Mouse (Mus musculus): ENCODE data around the gene Atg101. TPM values are rescaled to one million over a fixed set of nuclear protein-coding genes. Genes with fewer than 3 reads are reported as not detected.

Gene Atg101
- polyA plus RNA-seq (2014; fragmentation: Illumina TruSeq; extraction: RNeasy Lipid Tissue Mini Kit (QIAGEN cat#74804); ENCODE audit: low read depth, low replicate concordance), result not detected

DNA sequence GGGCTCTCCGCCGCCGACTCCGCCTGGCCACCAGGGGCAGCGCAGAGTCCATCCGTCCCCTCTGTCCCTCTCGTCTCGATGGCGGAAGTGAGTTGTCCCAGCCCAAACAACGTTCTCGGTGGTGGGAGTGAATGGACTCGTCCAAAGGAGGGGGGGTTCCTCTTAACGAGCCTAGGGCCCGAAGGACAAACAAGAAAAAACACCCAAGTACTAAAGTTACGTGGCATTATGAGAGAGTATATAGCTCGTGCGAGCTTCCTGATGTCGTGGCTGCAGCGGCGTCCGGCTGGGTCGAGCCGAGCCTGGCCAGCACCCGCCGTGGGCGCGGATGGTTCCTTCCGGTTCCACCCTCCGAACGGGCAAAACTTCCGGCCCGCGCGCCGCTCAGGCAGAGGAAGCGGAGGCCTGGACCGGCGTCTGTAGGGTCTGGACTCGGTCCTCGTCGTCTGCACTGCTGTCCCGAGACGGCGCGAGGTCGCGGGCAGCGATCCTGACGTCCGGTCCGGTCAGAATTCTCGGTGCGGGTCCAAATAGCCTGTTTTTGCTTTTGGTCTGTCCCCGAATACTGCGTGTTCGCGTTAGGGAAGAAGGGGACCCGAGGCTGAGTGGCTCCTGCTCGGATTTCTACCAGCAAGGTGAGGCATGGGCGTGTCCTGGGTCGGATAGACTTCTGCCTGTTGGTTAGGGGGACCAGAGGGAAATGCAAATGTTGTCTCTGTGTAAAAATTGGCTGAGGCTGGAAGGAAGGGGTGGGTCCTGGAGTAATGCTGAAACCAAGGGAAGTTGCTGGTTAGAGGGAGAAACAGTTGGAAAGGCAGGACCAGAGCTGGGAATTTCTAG, at the start of gene Atg101:
Gene Atg101 (plus strand): TSS at position 362 of the 840 bp plus-strand sequence.

DNA sequence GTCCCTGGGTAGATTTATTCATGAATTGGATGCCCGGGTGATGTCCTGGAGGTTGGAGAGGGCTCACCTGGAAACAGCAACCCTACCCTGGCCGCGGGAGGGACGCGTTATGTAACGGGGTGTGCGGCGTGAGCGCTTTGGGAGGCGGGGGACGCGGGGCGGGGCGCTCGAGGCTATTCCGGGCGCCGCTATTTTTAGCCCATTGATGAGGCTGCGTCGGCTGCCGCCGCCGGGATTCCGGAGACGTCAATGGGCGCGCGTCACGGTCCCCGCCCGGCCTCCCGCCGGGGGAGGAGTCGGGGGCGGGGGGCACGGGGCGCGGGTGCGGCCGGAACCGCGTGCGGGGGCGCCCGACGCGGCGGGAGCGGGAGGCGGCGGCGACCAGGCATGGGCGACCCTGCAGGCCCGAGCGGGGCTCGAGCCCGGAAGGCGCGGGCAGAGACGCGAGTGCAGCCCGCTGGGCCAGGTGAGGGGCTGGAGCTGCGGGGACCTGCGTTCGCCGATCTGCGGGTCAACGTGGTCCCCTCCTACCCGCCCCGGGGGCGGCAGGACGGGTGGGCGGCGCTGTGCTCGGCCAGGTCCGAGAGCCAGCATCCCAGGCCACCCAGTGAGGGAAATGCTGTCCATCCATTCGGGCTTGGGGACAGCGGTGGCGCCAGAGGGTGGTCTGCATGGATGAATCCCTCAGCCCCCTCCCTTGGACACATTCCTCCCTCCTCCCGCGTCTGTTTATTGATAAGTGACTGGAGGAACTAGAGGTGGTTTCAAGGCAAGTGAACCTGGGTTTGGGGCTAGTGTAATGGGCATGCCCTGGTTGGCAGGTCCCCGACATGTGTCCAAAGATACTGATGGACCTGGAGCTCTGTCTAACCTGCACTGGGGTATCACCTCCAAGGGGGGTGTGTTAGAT, 29.9 kb upstream of the Atg101 start, which contains the start of gene Nr4a1:
Gene Nr4a1 (plus strand): TSS at position 384 of the 910 bp plus-strand sequence.

DNA sequence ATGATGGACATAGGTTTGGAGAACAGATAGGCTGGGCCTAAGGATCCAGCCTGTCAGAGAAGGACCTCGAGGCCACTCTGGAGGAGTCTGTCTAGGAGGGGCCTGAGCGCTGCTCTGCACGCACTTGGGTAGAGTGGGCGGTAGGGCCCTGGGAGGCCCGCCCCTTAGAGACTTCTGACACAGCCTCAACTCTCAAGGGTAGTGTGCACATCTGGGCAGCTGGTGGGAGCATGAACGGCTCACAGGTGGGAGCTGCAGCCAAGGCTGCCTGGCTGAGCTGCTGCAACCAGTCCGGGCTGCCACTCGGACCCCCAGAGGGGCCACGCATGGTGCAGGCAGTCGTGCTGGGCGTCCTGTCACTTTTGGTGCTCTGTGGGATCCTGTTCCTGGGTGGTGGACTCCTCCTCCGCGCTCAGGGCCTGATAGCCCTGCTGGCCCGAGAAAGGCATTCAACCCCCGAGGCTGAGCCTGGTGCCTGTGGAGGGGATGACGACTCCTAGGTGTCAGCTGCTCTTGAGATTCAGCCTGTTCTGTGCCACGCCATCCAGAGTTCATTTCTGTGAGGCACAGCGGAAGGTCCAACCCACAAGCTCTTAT, 9.1 kb downstream of the Atg101 start, which contains the start of gene 6030408B16Rik:
Gene 6030408B16Rik (plus strand): TSS at position 188 of the 597 bp plus-strand sequence.

Other genes with a start within 250 kb of the Atg101 start
- gene Gm47841, start 236.9 kb upstream of the Atg101 start, polyA plus RNA-seq (2014; fragmentation: Illumina TruSeq; extraction: RNeasy Lipid Tissue Mini Kit (QIAGEN cat#74804); ENCODE audit: low read depth, low replicate concordance), result not detected
- gene Fignl2, start 205.7 kb upstream of the Atg101 start, polyA plus RNA-seq (2014; fragmentation: Illumina TruSeq; extraction: RNeasy Lipid Tissue Mini Kit (QIAGEN cat#74804); ENCODE audit: low read depth, low replicate concordance), result 0.47 TPM
- gene Ankrd33, start 168.5 kb upstream of the Atg101 start, polyA plus RNA-seq (2014; fragmentation: Illumina TruSeq; extraction: RNeasy Lipid Tissue Mini Kit (QIAGEN cat#74804); ENCODE audit: low read depth, low replicate concordance), result not detected
- 1.5 TPM for gene Acvrl1, start 155.8 kb upstream of the Atg101 start, polyA plus RNA-seq (2014; fragmentation: Illumina TruSeq; extraction: RNeasy Lipid Tissue Mini Kit (QIAGEN cat#74804); ENCODE audit: low read depth, low replicate concordance)
- gene Acvr1b, start 110.2 kb upstream of the Atg101 start, polyA plus RNA-seq (2014; fragmentation: Illumina TruSeq; extraction: RNeasy Lipid Tissue Mini Kit (QIAGEN cat#74804); ENCODE audit: low read depth, low replicate concordance), result 38.2 TPM
- not detected for gene Grasp, start 60.1 kb upstream of the Atg101 start, polyA plus RNA-seq (2014; fragmentation: Illumina TruSeq; extraction: RNeasy Lipid Tissue Mini Kit (QIAGEN cat#74804); ENCODE audit: low read depth, low replicate concordance)
- gene Nr4a1, start 30.0 kb upstream of the Atg101 start, polyA plus RNA-seq (2014; fragmentation: Illumina TruSeq; extraction: RNeasy Lipid Tissue Mini Kit (QIAGEN cat#74804); ENCODE audit: low read depth, low replicate concordance), result 5.3 TPM
- gene 6030408B16Rik, start 8.9 kb downstream of the Atg101 start, polyA plus RNA-seq (2014; fragmentation: Illumina TruSeq; extraction: RNeasy Lipid Tissue Mini Kit (QIAGEN cat#74804); ENCODE audit: low read depth, low replicate concordance), result not detected
- gene Krt80, start 85.9 kb downstream of the Atg101 start, polyA plus RNA-seq (2014; fragmentation: Illumina TruSeq; extraction: RNeasy Lipid Tissue Mini Kit (QIAGEN cat#74804); ENCODE audit: low read depth, low replicate concordance), result not detected
- 5.0 TPM for gene Krt7, start 126.8 kb downstream of the Atg101 start, polyA plus RNA-seq (2014; fragmentation: Illumina TruSeq; extraction: RNeasy Lipid Tissue Mini Kit (QIAGEN cat#74804); ENCODE audit: low read depth, low replicate concordance)
- 0.50 TPM for gene Krt87, start 154.5 kb downstream of the Atg101 start, polyA plus RNA-seq (2014; fragmentation: Illumina TruSeq; extraction: RNeasy Lipid Tissue Mini Kit (QIAGEN cat#74804); ENCODE audit: low read depth, low replicate concordance)
- not detected for gene Krt88, start 163.5 kb downstream of the Atg101 start, polyA plus RNA-seq (2014; fragmentation: Illumina TruSeq; extraction: RNeasy Lipid Tissue Mini Kit (QIAGEN cat#74804); ENCODE audit: low read depth, low replicate concordance)
- not detected for gene Krt81, start 179.5 kb downstream of the Atg101 start, polyA plus RNA-seq (2014; fragmentation: Illumina TruSeq; extraction: RNeasy Lipid Tissue Mini Kit (QIAGEN cat#74804); ENCODE audit: low read depth, low replicate concordance)
- not detected for gene Krt86, start 189.2 kb downstream of the Atg101 start, polyA plus RNA-seq (2014; fragmentation: Illumina TruSeq; extraction: RNeasy Lipid Tissue Mini Kit (QIAGEN cat#74804); ENCODE audit: low read depth, low replicate concordance)
- not detected for gene Krt83, start 207.2 kb downstream of the Atg101 start, polyA plus RNA-seq (2014; fragmentation: Illumina TruSeq; extraction: RNeasy Lipid Tissue Mini Kit (QIAGEN cat#74804); ENCODE audit: low read depth, low replicate concordance)
- gene Gm49425, start 233.0 kb downstream of the Atg101 start, polyA plus RNA-seq (2014; fragmentation: Illumina TruSeq; extraction: RNeasy Lipid Tissue Mini Kit (QIAGEN cat#74804); ENCODE audit: low read depth, low replicate concordance), result not detected
- gene Krt84, start 248.5 kb downstream of the Atg101 start, polyA plus RNA-seq (2014; fragmentation: Illumina TruSeq; extraction: RNeasy Lipid Tissue Mini Kit (QIAGEN cat#74804); ENCODE audit: low read depth, low replicate concordance), result not detected